31 mouse cellular contexts compared by ENCODE assay signal in the genomic region with DNA sequence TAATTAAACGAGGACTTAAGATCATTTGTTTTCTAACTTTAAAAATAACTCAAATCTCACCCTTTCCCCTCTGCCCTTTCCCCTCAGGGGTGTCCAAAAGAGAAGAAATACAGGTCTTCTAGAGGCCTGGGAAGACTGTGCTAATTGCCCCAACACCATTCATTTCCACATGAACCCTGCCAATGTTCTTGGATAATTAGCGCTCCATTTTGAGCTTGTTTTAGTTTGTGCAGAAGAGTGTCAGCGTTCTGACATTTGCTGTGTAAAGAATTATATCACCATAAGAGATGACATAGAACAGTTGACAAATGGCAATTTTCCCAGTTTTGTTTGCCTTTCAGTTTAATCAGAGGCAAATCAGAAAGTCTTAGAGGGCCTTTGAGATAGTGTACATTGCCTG. TPM values are rescaled to one million over a fixed set of nuclear protein-coding genes. Genes with fewer than 3 reads are reported as not detected.
DNase-seq lines count a peak whose midpoint lies in the region; ATAC-seq and TF ChIP-seq lines count a peak whose summit lies in the region.
"Had no signal": no experiment of that assay in that cellular context is flagged by ENCODE, and none has a peak within 500 bp of the region (broad histone marks: within the 10 kb centered on the region; RNA-seq: fewer than 3 reads in every experiment).

No protein-coding gene starts in this region.

- 21% methylated on average over 3 of the region's 3 CpGs for WGBS in forebrain, embryonic 14.5 days
- WGBS in forebrain, embryonic 10.5 days = 78% methylated on average over 3 of the region's 3 CpGs
- WGBS in forebrain, postnatal 0 days = 30% methylated on average over 3 of the region's 3 CpGs
- WGBS in thymus, adult 2 months = 90% methylated on average over 3 of the region's 3 CpGs

- no peaks in the 10 kb centered on the region for H3K36me3 ChIP-seq in forebrain, embryonic 14.5 days (ENCODE audit: control insufficient read depth, insufficient read depth, low read length)
- H3K36me3 ChIP-seq in forebrain, embryonic 10.5 days (replicated peaks) = no peaks in the 10 kb centered on the region
- H3K36me3 ChIP-seq in forebrain, postnatal 0 days (ENCODE audit: insufficient read depth) = no peaks in the 10 kb centered on the region
- no peaks in the 10 kb centered on the region for H3K36me3 ChIP-seq in thymus, adult 2 months (ENCODE audit: control insufficient read depth, insufficient read depth, low read length)
- H3K36me3 ChIP-seq: hindbrain, embryonic 12.5 days; intestine, embryonic 15.5 days; liver, embryonic 12.5 days had no signal

- no peak for TF ChIP-seq POLR2A in thymus, adult 2 months (IDR thresholded peaks at IDR 0.05; ENCODE audit: control insufficient read depth, extremely low read depth, insufficient read depth, low read length, poor library complexity)

- no peak overlapping the region for H3K27ac ChIP-seq in forebrain, embryonic 14.5 days (ENCODE audit: low read depth, low read length)
- no peak overlapping the region for H3K27ac ChIP-seq in forebrain, embryonic 10.5 days
- H3K27ac ChIP-seq in forebrain, postnatal 0 days (ENCODE audit: low read depth, low read length) = no peak overlapping the region
- H3K27ac ChIP-seq in thymus, adult 2 months (ENCODE audit: control insufficient read depth, insufficient read depth, low read length) = no peak overlapping the region
- H3K27ac ChIP-seq: gastrocnemius, adult 2 months; hindbrain, embryonic 12.5 days; hindbrain, postnatal 0 days; intestine, embryonic 15.5 days; liver, embryonic 12.5 days had no signal

- peak; percentile 90 for ATAC-seq in forebrain, embryonic 14.5 days
- peak; percentile 66 for ATAC-seq in forebrain, postnatal 0 days
- ATAC-seq: hindbrain, postnatal 0 days; intestine, embryonic 15.5 days; liver, embryonic 12.5 days; liver, postnatal 0 days; midbrain, embryonic 16.5 days had no signal

- H3K4me1 ChIP-seq in forebrain, embryonic 14.5 days (ENCODE audit: control insufficient read depth, insufficient read depth, low read length) = no peaks in the 10 kb centered on the region
- H3K4me1 ChIP-seq in forebrain, embryonic 10.5 days = peaks cover 20% of the 10 kb centered on the region
- H3K4me1 ChIP-seq in forebrain, postnatal 0 days (ENCODE audit: insufficient read depth) = no peaks in the 10 kb centered on the region; the same call in 1 of the 2 replicates
- no peaks in the 10 kb centered on the region for H3K4me1 ChIP-seq in thymus, adult 2 months (replicated peaks; ENCODE audit: control insufficient read depth, insufficient read depth, low read length)
- H3K4me1 ChIP-seq: hindbrain, embryonic 12.5 days; intestine, embryonic 15.5 days; liver, embryonic 12.5 days had no signal

- no peak for TF ChIP-seq CTCF in forebrain, postnatal 0 days (IDR thresholded peaks at IDR 0.05; ENCODE audit: low read depth)
- no peak for TF ChIP-seq CTCF in thymus, adult 2 months (IDR thresholded peaks at IDR 0.05; ENCODE audit: borderline replicate concordance, control insufficient read depth, extremely low read depth, insufficient read depth, low read length, poor library complexity)

- H3K4me3 ChIP-seq in forebrain, embryonic 14.5 days (ENCODE audit: low read depth, low read length) = no peak overlapping the region
- no peak overlapping the region for H3K4me3 ChIP-seq in forebrain, embryonic 10.5 days
- H3K4me3 ChIP-seq in forebrain, postnatal 0 days (ENCODE audit: low read depth, low read length) = no peak overlapping the region
- H3K4me3 ChIP-seq in thymus, adult 2 months (ENCODE audit: control insufficient read depth, insufficient read depth, low read length) = no peak overlapping the region
- H3K4me3 ChIP-seq: erythroblast, embryonic 14.5 days; gastrocnemius, adult 2 months; hindbrain, embryonic 12.5 days; intestine, embryonic 15.5 days; liver, embryonic 12.5 days had no signal

- H3K4me2 ChIP-seq in forebrain, embryonic 14.5 days (ENCODE audit: low read length) = no peak overlapping the region
- H3K4me2 ChIP-seq in forebrain, postnatal 0 days (ENCODE audit: low read depth) = no peak overlapping the region
- H3K4me2 ChIP-seq: heart, embryonic 11.5 days; hindbrain, embryonic 12.5 days; intestine, embryonic 15.5 days; liver, embryonic 12.5 days; midbrain, embryonic 11.5 days had no signal

- no peak overlapping the region for H3K9ac ChIP-seq in forebrain, embryonic 14.5 days (ENCODE audit: low read length)
- H3K9ac ChIP-seq in forebrain, postnatal 0 days = no peak overlapping the region
- H3K9ac ChIP-seq: hindbrain, embryonic 12.5 days; intestine, embryonic 15.5 days; liver, embryonic 12.5 days; liver, postnatal 0 days had no signal

- H3K9me3 ChIP-seq in forebrain, embryonic 14.5 days (replicated peaks; ENCODE audit: control insufficient read depth, low read length) = no peaks in the 10 kb centered on the region
- H3K9me3 ChIP-seq in forebrain, embryonic 10.5 days = no peaks in the 10 kb centered on the region
- H3K9me3 ChIP-seq in forebrain, postnatal 0 days (ENCODE audit: low read length) = no peaks in the 10 kb centered on the region
- H3K9me3 ChIP-seq: hindbrain, embryonic 12.5 days; intestine, embryonic 15.5 days; liver, embryonic 12.5 days had no signal

- H3K27me3 ChIP-seq in forebrain, embryonic 14.5 days (replicated peaks; ENCODE audit: control insufficient read depth, insufficient read depth, low read length) = no peaks in the 10 kb centered on the region
- no peaks in the 10 kb centered on the region for H3K27me3 ChIP-seq in forebrain, embryonic 10.5 days (ENCODE audit: poor library complexity, severe bottlenecking)
- H3K27me3 ChIP-seq in forebrain, postnatal 0 days (ENCODE audit: insufficient read depth, low read length) = no peaks in the 10 kb centered on the region
- no peaks in the 10 kb centered on the region for H3K27me3 ChIP-seq in thymus, adult 2 months (ENCODE audit: control insufficient read depth, insufficient read depth, low read length)
- H3K27me3 ChIP-seq: hindbrain, embryonic 12.5 days; intestine, embryonic 15.5 days; liver, embryonic 12.5 days had no signal

- DNase-seq in forebrain, embryonic 14.5 days (ENCODE audit: low spot score) = peak; percentile 88
- no peak for DNase-seq in forebrain, embryonic 10.5 days (ENCODE audit: extremely low spot score, low spot score)
- DNase-seq in layer of hippocampus, adult 9-10 months (ENCODE audit: low spot score) = peak; percentile 13
- DNase-seq in layer of hippocampus, adult 11-12 months (ENCODE audit: low spot score) = no peak
- peak; percentile 47 for DNase-seq in Muller cell, postnatal 12 days (ENCODE audit: inconsistent ontology term)
- peak; percentile 36 for DNase-seq in forebrain, postnatal 0 days
- no peak for DNase-seq in thymus, adult 2 months
- DNase-seq: adrenal gland, postnatal 14 days; cerebellum, adult 2 months; cerebellum, postnatal 14 days; gastrocnemius, adult 2 months; gastrocnemius, postnatal 36 days; heart, adult 18-20 months; heart, postnatal 36 days; kidney, adult 2 months; kidney, postnatal 36 days; left cerebral cortex, postnatal 4 days; liver, postnatal 0 days; lung, postnatal 36 days; thymus, postnatal 25 days had no signal

RNA-seq across cellular contexts. Expression of a gene that starts 3.4 kb away (rescaled TPM):
- 4.1 and 5.5 TPM in 2 replicates for polyA plus RNA-seq in forebrain, embryonic 14.5 days (2014; fragmentation: Nextera tagmentation; extraction: Ambion mirVana)
- 0.55 and 0.71 TPM in 2 replicates for polyA plus RNA-seq in forebrain, embryonic 10.5 days (2016; fragmentation: Nextera tagmentation; extraction: Ambion mirVana)
- 8.8 and 13.5 TPM in 2 replicates for total RNA-seq in forebrain, postnatal 0 days (2014; rRNA removed)
- polyA plus RNA-seq in forebrain, postnatal 0 days (2015; fragmentation: Nextera tagmentation; extraction: Ambion mirVana) = 5.3 and 9.9 TPM in 2 replicates
- 0.03 TPM in 1 of 2 replicates, not detected in the other for polyA plus RNA-seq in thymus, adult 2 months (2012; rRNA removed)
- total RNA-seq: megakaryocyte, adult 5-6 weeks; MEL; neutrophil, adult 5-6 weeks had no signal
- polyA plus RNA-seq: erythroblast, embryonic 14.5 days; heart, embryonic 11.5 days; liver, postnatal 0 days had no signal

Comparison
In these comparisons a context has a peak if more than half of its experiments do, and no peak if none do; other contexts are left out.
1. DNase-seq: peak in forebrain, embryonic 14.5 days (single experiment), layer of hippocampus, adult 9-10 months (single experiment), Muller cell, postnatal 12 days (single experiment) and forebrain, postnatal 0 days (single experiment); none in forebrain, embryonic 10.5 days (single experiment), layer of hippocampus, adult 11-12 months (single experiment) and thymus, adult 2 months (single experiment).